Mouse (Mus musculus) small intestine, adult 2 months (tissue): ENCODE results near the gene St6gal1.

ENCODE experiments used
- CTCF ChIP-seq: fragments of 200-500 bp; IDR thresholded peaks from 2 replicates; pipeline ENCODE4 v1.5.1; 2012; ENCODE audit warnings: low read depth, mild to moderate bottlenecking, control low read depth, inconsistent platforms, low read length, moderate library complexity, mixed read lengths; ENCODE audit not compliant: insufficient replicate concordance, insufficient read length; ENCODE audit errors: extremely low read depth
- POLR2A ChIP-seq: fragments of 200-500 bp; IDR thresholded peaks from 2 replicates; pipeline ENCODE4 v1.6.1; 2012; ENCODE audit warnings: low read depth, mild to moderate bottlenecking, control low read depth, inconsistent platforms, low read length, moderate library complexity

DNA sequence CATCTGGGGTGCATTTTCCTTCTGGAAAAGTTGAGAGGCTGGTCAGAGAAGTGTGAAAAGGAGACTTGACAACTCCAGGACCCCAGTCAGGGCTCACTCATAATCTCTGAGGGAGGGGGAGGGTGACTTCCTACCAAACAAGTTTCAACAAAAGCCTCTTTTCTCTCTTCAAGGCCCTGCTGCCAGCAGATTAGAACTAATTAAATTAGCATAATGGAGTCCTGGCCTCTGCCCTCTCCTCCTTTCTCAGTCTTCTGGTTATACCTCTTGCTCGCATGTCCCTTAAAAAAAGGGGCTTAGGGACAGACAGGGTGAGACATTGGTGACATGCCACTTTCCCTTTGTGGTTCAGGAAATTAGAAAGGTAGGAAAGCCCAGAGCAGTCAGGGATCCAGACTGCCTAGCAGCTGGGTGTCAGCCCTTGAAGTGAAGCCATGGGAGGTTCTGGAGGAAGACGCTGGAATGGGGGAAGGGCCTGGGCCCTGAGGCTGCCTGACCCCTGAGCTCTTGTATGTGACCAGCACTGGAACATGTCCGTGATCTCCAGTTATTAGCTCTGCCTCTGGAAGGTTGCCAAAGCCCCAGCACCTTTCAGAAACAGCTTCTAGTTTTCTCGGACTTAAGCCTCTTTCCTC is 34.4 kb downstream of the St6gal1 start:
- no peak for TF ChIP-seq CTCF
- no peak for TF ChIP-seq POLR2A
